Mouse (Mus musculus) 416B (cell line): ENCODE measurements around the gene Nrap.
"Not testable (repeated sequence)": the region's sequence is repeated elsewhere in the genome, so short reads cannot be mapped to it uniquely, and the experiment has no call there.

Experiments
- DNase-seq: peaks from one replicate; pipeline ENCODE4 v3.0.0; 2011; ENCODE audit warnings: low read depth

The Nrap gene

DNA sequence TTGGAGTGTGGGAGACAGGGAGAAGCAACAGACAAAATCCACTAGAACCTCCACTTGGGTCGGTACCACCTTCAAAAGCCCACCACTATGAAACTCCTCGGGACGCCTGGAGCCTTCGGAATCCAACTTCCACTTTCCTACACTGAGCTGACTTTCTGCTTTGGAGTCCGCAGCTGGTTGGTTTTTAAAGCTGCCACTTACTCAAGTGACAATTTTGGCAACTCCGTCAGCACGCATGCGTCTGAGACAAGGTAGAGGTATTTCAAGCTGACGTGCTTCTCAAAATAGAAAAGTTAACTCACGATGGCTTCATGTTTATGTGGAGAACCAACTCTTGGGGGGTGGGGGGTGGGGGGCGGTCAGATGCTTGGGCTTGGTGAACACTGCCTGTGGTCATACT, at the start of gene Nrap:
Gene Nrap, minus strand, starts transcription at position 159 of the 400 bp plus-strand sequence.
- DNase-seq: no peak

- DNase-seq: no peak
Observed at GRCm38 (mm10) chr19:56439072-56439434, 49.2 kb upstream of the Nrap start.

GRCm38 (mm10) chr19:56438357-56439071, 48.7 kb upstream of the Nrap start:
- no peak for DNase-seq

DNA sequence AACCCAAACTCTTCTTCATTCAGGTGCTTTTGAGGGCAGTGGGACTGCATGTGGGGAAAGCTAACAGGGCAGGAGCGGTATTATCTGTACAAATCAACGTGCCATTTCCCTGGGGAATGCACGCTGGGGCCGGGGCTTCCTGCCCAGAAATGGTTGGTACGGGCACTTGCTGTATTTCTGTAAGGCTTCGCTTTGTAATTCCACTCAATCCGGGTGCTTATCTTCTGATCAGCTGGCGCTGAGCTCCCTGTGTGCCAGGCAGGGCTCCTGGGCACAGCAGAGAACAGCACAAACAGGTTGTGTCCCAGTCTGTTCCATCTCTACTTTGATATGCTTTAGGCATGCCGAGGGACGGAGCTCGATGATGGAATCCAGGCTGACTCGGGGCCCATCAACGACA, 46.5 kb upstream of the Nrap start:
- no peak for DNase-seq

GRCm38 (mm10) chr19:56433581-56433980, 43.7 kb upstream of the Nrap start:
- no peak for DNase-seq

- no peak for DNase-seq
Observed at GRCm38 (mm10) chr19:56432706-56433105, 42.9 kb upstream of the Nrap start.

- DNase-seq: no peak
Observed at GRCm38 (mm10) chr19:56430369-56430768, 40.5 kb upstream of the Nrap start.

DNA sequence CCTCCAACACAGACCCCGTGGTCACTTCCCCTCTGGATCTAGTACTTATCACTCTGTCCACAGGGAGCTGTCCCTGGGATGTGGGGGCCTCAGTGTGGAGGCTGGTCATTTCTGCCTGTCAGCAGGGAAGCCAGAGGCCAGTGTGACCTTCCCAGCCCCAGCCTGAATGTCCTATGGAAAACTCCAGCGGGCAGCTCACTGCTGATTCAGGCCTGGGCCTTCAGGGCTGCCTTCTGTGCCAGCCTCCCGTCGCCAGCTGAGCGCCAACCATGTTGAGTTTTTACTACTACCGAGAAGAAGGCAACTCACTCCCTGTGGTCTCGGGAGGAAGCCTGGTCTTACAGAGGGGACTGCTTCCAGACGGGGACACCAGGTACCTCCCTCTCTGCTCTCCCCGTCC, 35.7 kb upstream of the Nrap start:
- no peak for DNase-seq

DNA sequence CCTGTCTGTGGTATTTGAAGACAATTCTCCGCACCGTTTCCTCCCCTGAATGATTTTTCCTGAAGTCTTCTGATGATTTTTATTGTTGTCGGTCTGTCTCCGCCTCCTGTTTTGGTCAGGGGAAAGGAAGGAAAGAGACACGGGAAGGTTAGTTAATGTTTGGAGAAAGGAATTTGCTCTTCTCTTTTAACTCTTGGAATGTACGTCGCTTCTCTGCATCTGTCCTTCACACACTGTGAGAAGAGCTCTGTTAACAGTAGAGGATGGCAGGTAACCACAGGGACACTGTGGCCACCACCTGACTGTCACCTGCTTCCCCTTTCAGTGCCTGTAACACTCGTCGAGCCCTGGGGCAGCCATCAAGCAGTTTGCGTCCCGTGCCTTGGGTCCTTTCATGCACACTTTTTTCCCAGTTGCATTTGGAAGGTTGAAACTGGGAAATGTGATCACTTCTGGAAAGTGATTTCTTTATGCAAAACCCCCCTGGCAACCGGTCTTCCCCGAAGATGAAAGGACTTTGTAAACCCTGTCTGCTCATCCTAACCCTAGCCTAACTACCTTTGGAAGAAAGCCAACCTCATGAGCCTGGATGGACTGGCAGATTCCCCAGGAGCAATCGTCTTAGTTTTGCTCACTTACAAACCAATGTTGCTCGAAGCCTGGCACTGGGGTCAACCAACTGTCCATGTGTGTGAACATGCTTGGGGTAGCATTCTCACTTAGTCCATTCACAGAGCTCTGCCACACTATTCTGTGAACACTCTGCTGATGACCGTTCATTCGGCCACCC, 35.0 kb upstream of the Nrap start:
- DNase-seq: no peak

DNA sequence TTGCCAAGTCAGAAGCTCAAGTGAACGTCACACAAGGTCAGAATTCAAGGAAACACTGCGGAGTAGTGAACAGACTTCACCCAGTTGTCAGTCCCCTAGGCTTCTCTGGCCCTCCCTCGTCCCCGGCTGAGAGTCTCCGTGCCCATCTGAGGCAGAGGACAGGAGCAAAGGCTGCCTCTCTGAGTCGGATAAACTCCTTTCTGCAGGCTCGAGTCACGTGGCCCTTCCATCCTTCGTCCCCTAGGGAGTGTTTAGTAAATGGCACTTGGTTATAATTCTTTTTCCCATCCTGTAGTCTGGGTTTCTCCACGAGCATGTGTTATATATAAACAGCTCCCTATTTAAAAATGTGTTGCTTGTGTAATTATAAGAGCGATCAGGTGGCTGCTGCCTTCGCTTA, 33.5 kb upstream of the Nrap start:
- DNase-seq: no peak

- peak; percentile 60 for DNase-seq
Observed at GRCm38 (mm10) chr19:56422476-56423338, 32.9 kb upstream of the Nrap start.

GRCm38 (mm10) chr19:56420345-56420744, 30.5 kb upstream of the Nrap start:
- DNase-seq: no peak

GRCm38 (mm10) chr19:56419452-56419851, 29.6 kb upstream of the Nrap start:
- DNase-seq: no peak

DNA sequence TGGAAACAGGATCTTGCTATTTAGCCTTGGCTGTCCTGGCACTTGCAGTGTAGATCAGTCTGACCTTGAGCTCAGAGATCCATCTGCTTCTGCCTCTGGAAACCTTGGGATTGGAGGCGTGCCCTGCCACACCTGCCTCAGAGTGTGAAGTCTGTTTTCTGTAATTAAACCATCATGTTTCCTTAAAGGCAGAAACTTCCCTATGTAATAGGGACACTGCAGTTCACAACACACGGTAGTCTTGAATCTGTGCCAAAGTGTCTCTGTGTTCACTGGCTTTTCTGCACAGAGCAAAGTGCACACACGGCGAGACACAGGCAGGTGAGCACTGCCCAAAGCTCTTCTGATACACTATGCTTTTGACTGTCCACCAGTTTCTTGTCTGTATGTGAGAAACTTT, 28.6 kb upstream of the Nrap start:
- DNase-seq: no peak

GRCm38 (mm10) chr19:56409884-56410283, 20.0 kb upstream of the Nrap start:
- DNase-seq: not testable (repeated sequence)

DNA sequence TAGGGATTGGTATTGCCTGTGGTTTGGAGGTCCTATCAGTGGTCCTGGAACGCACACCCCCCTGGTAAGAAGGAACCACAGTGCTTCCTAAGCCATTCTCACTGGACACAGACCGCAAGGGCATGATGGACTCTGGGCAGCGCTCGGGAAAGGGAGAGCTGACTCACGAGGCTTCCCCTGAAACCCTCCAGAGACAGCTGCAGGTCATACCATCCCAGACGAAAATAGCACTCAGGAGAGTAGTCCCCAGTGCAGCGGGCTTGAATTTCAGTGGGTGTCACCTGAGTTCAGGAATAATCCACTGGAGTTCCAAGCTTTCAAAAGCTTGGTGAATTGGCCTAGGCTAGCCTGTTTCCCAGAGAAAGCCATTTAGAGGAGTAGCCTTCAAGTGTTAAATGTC, 16.7 kb upstream of the Nrap start:
- no peak for DNase-seq

DNA sequence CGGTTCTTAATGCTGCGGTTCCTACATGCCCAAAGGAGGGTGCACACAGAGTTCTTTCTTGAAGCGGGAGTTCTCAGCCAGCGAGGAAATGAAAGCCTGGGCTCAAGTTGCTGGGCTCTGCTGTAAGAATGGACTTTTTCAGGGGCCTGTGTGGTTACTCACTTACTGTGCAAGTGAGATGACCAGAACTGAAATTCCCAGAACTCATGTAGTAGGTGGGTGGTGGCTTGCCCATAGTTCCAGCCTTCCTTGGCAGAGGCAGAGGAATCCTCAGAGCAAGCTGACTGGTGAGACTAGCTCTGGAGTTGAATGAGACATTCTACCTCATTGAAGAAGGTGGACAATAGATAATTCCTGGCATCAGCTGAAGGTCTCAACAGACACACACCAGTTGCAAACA, 16.0 kb upstream of the Nrap start:
- DNase-seq: no peak

DNA sequence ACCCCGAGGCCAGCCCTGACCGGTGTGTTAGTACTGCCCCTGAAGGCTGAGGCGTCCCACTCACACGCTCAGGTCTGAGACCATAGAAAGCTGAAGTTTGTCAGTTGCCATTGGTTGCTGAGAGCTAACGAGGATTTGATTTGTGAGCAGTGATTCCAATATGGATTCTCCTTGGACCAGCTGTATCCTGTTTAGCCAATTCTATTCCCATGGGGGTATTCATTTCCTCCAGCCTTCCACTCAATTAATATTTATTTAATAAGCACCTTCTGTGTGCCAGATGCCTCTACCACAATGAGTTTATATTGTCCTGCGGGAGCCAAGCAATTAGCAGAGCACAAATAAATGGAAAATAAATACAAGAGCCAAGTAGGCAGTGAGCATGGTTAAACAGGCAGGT, 12.0 kb upstream of the Nrap start:
- no peak for DNase-seq

DNA sequence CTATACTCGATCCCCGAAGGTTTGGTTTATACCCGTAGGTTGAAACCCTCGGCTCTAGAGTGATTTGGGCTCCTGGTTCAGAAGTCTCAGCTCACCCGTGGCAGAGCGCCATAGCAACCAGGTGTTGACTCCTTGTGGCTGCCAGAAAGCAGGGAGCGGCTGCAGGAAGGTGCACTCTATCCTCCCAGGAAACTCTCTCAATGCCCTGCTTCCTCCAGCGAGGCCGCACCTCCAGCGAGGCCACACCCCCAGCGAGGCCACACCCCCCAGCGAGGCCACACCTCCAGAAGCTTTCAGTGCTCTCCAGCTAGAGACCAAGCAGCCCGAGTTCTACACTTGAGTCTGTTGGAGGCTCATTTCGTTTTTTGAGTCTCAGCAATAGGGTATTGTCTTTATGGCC, 10.4 kb upstream of the Nrap start:
- peak; percentile 76 for DNase-seq

GRCm38 (mm10) chr19:56398528-56398795, 8.6 kb upstream of the Nrap start:
- no peak for DNase-seq

DNA sequence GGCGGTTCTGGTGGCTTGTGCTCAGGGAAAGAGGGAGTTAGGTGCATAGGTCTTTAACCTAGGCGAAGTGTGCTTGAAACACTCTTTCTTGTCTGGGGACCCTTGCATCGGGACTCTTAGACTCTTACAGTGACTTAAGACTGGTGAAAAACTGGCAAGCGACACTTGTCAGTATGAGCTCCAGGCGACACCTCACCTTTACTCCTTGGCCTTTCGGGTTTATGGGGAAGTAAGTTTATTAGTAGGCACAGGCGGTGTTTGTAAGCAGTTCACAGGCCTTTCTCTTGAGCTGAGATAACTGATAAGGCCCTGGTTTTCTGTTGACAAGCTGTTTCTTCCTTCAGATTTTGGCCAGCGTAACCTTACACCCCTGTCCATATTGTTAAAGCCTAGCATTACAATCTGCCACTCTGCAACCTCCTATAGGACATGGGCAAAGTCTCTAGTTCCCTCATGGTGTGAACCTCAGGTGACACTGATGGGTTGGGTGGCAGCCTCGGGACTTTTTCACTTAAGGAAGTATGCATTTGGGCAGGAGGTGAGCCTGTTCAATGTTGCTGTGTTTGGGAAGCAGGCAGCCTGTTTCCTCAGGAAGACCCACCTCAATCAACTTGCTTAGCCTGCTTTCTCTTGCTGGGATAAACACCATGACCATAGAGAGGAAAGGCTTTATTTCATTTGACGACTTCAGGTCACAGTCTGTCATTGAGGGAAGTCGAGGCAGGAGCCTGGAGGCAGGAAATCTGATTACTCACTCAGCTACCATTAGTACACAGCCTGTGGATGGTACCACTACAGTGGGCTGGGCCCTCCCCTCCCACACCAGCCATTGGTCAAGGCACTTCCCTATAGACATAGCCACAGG, 8.1 kb upstream of the Nrap start:
- peak; percentile 67 for DNase-seq
